Mouse (Mus musculus) skeletal muscle tissue, adult 2 months (tissue): ENCODE measurements around the gene Homer2.

Experiments
- DNase-seq: peaks from one replicate; pipeline ENCODE4 v3.0.0-alpha.2; 2012; ENCODE audit warnings: low read depth, low spot score

Homer2 gene

DNA sequence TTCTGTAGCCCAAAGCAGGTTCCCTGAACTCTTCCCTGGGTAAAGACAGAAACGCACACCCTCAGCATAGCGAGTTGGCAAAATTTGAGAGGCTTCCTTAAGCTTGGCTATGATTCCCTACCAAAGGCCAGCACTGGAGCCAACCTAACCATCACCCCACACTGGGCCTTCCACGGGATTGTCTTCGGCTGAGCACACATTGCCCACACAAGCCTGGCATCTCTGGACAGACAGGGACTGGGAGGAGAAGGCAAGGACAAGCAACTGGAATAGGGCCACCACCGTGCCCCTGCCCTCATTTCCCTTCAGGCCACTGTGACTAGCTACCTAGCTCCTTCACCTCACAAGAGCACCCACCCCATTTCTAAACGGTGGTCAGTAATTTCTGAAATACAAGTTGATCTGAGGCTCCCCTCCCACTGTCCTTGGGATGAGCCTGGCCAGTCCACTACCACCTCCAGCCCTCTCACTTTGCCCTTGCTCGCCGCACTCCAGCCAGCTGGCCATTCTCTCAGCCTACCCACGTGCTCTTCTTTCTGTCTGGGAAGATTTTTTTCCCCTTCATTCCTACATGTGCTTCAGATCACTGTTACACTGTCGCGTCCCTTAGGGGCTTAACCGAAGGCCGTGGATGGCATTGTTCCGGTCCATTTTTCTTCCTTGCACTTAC, at the start of gene Homer2:
TSS of gene Homer2 (minus strand) at position 57 of the 670 bp plus-strand sequence.
- DNase-seq: no peak

GRCm38 (mm10) chr7:81747956-81748355, 40.6 kb upstream of the Homer2 start:
- DNase-seq: no peak

GRCm38 (mm10) chr7:81744145-81744544, 36.8 kb upstream of the Homer2 start:
- DNase-seq: peak; percentile 21

DNA sequence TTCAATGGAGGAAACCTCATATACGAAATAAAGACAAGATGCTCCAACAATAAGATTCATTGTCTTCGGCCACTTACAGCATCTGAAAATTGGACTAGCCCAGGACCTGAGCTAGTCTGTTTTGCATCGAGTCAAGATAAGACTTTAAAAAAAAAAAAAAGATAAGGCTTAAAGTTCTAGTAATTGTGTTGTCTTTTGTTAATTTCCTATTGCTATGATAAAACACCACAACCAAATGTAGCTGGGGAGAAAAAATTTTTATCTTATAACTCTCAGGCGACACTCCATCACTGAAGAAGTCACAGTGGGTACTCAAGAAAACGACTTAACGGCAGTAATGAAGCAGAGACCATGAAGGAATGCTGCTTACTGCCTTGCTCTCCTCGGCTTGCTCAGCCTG, 32.7 kb upstream of the Homer2 start:
- no peak for DNase-seq

DNA sequence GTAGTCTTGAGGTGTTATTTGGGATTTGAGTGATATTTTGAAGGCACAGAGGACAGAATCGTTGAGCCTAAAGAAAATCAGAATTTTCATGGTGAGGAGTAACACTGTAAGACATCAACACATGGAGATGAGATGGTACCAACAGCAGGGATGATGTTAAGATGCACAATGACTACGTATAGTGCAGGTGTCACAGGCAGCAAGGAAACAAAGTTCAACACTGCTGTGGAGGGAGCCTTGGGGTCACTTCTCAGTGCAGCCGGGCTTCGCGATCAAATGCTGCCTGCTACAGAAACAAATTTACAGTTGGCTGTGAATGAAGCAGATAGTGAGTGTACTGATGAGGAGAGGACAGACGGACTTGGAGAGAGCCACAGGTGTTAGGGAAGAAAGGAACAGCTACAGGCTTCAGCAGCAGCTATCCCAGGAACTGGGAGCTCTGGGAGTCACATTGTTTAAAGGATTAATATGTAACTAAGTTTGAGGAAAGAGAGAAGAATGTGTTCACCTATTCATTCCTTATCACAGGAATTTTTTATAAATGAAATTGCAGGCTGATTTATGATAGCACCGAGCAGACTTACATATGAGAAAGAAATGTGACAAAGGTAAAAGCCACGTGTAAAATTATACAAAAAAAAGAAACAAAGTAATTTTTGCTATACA, 31.5 kb upstream of the Homer2 start:
- no peak for DNase-seq

DNA sequence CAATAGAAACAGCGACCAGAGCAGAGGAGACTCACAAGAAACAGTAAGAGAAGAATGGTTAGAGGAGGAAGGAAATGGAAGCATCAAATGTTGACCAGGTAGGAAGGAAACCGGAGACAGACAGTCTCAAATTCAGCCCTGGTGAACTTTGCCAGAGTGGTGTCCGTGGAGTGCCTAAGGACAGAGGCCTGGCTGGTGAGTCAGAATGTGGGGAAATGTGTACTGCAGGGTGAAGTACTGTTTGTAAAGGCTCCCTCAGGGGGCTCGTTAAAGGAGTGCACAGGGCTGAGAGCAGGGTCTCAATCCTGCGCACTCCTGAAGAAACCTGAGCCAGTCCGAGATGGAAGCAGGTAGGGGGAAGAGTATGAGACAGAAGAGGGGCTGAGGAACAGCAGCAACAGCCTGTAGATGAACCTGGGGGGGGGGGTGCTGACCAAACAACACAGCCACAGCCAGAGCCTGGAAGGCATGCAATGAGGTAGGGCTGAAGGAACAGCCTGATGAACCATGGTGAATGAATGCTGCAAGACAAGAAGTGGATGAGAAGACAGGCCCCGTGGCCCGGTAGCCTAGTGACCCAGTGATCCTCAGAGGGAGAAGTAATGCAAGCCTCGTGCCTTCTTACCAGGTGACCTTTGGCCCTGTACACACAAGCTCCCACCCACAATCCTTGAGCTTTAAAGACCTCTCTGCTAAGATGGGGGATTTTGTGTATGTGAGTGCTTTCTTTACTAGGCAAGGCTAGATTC, 28.1 kb upstream of the Homer2 start:
- DNase-seq: no peak

- no peak for DNase-seq
These were observed 25.1 kb upstream of the Homer2 start for GRCm38 (mm10) chr7:81732183-81733089.

- DNase-seq: no peak
These were observed 23.9 kb upstream of the Homer2 start for GRCm38 (mm10) chr7:81731181-81731651.

DNA sequence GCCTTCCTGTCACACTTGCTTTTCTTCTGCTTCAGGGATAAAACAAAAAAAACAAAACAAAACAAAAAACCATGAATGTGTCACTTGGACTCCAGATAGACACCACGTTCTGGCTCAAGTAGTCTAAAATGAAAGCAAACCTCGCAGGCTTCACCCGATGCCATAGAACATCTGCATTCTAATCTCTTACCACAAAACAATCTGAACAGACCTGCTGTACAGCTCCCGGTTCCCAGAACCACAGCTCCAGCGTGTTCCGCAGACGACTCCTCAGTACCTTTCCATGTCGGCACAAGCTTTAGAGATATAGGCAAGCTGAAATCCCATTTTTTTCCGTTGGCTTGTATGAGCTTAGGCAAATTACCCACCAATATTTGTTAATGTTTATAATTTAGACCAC, 22.5 kb upstream of the Homer2 start:
- no peak for DNase-seq

- no peak for DNase-seq
These were observed 20.4 kb upstream of the Homer2 start for GRCm38 (mm10) chr7:81727716-81728115.

DNA sequence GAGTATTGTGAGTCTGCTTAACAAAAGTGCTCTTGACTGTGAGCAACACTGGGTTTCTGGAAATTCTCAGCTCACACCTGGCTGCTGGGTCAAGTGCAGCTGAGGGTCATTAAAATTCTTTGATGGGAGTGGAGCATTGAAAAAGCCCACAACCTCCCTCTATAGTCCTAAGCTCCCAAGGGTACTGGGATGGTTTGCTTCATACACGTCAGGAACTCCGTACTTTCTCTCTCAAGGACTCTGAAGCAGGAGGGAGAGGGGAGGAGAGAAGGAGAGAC, 19.3 kb upstream of the Homer2 start:
- no peak for DNase-seq

DNA sequence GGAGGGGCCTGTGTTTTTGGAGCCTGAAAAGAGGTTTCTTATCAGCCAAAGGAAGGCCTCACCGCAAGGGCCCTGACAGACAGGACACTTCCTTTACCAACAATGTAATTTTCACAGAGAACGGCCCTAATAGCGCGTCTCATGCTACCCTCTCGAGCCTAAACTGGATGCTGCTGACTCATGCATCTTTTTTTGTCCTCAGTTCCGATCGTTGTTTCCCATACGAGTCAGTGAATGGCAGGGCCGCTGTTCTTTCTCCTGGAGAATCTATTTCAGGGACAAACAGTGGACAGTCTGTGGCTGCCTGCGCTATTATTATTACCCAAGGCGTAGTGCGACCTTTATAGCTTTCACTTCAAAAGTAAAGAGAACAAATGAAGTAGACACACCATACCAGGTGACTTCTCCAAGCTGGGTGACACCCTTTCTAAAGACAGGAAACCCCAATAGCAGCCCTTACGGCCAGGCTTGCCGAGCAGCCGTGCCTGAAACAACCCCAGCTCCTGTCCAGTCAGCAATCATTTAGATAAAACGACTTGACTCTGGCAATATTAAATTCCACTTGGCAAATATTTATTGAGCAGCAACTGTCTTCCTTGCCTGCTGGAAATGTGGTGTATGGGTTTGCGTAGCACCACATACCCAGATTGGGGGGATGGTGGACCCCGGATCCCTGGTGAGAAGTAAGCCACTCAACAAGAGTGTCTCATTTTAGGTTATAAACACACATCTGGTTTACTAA, 18.8 kb upstream of the Homer2 start:
- no peak for DNase-seq

GRCm38 (mm10) chr7:81723851-81724250, 16.5 kb upstream of the Homer2 start:
- no peak for DNase-seq

DNA sequence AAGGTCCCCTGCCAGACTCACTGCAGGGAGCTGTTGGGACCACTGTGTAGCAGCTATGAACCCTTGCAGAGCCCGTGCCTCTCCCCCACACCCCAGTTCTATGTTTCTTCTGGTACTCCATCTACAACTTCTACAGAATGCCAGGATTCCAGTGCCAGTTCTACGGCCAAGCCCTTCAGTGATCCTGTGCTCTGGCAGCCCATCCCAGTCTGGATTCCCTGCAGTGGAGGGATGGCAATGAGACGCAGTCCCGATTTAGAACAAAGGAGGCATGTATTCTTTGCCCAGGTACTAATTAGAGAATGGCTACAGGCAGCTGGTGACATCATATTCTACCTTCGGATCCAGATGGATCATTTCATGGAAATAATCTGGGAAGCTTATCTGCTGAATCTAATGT, 13.9 kb upstream of the Homer2 start:
- DNase-seq: no peak

DNA sequence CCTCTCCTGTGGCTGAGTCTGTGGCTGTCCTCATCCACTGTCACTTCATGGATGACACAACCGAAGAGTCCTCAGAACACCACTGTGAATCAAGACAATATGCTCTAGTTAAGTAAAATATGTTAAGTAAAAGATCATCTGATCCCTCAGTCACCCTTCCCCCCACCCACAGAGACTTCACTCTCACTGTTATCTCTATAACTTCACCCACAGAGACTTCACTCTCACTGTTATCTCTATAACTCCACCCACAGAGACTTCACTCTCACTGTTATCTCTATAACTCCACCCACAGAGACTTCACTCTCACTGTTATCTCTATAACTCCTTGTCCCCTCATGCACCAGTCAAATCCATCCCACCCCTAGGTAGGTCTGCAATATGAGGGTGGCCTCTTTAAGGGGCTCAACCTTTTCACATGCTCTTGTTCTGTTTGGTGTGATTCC, 11.9 kb upstream of the Homer2 start:
- no peak for DNase-seq

GRCm38 (mm10) chr7:81718657-81719056, 11.3 kb upstream of the Homer2 start:
- DNase-seq: no peak

GRCm38 (mm10) chr7:81710166-81710565, 2.8 kb upstream of the Homer2 start:
- DNase-seq: no peak

DNA sequence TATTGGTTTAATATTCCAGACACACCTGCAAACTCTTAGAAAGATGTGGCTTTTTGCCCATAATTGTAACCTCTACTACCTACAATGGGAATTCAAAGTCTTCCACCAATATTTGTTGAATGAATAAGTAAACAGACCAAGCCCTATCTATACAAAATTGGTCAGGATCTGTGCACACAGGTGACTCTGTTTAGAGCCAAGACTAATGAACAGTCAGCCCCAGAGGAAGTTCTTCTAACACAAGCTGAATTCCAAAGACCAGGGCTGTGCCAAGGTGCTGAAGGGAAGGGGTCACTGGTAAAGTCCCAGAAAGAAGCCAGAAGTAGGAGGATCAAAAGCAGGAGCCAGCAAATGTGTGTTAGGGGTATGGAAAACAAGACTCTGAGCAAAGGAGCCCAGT, 838 bp upstream of the Homer2 start:
- DNase-seq: no peak

GRCm38 (mm10) chr7:81706416-81707391, 623 bp downstream of the Homer2 start:
- DNase-seq: no peak

GRCm38 (mm10) chr7:81706027-81706415, 1.3 kb downstream of the Homer2 start:
- DNase-seq: no peak
